Mouse (Mus musculus): ENCODE data around the gene Slc52a3. TPM values are rescaled to one million over a fixed set of nuclear protein-coding genes. Genes with fewer than 3 reads are reported as not detected.

Gene Slc52a3
- polyA plus RNA-seq, 1 experiment from 2014 or later, result 1.0 TPM

- no peaks in the 10 kb centered on the region for H3K36me3 ChIP-seq (ENCODE audit: control insufficient read depth, insufficient read depth, low read length)
- H3K27ac ChIP-seq (ENCODE audit: low read depth, low read length), result peak overlapping the region; percentile 85
- 2% methylated on average over 7 of the region's 7 CpGs for WGBS
- H3K4me3 ChIP-seq (ENCODE audit: low read depth, low read length), result no peak overlapping the region; the same call in 1 of the 2 replicates
- DNase-seq (ENCODE audit: low spot score) (no peak), ATAC-seq (replicated peaks; ENCODE audit: low FRiP score) (peak; percentile 60)
- H3K27me3 ChIP-seq (ENCODE audit: control insufficient read depth, insufficient read depth, low read length), result peaks cover 12% of the 10 kb centered on the region
- H3K9me3 ChIP-seq (ENCODE audit: control insufficient read depth, low read length), result no peaks in the 10 kb centered on the region
- peak overlapping the region; percentile 97 for H3K4me2 ChIP-seq (ENCODE audit: low read depth, low read length, severe bottlenecking)
- H3K4me1 ChIP-seq (replicated peaks; ENCODE audit: control insufficient read depth, insufficient read depth, low read length), result peaks cover 38% of the 10 kb centered on the region
- H3K9ac ChIP-seq (ENCODE audit: low read length), result peak overlapping the region; percentile 76
Measured at GRCm38 (mm10) chr2:152050316-152050715, 54.0 kb downstream of the Slc52a3 start.

DNA sequence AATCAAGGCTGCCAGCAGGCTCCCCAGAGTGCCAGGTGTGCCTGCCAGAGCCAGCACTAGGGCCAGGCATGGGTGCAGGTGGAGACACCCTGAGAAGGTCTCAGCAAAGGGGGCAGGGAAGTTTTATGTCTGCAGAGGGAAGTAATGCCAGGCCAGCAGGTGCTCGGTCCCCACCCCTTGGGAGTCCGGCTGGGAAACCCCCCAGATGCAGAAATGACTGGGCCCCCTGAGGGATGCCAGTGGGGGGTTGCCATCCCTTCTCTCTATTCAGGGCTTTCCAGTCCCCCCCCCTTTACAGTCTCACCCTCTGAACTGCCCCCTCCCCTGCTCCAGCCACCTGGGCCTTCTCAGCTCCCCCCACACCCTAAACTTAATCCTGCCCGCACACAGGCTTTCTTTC lies 55.7 kb downstream of the Slc52a3 start:
- H3K4me1 ChIP-seq (replicated peaks; ENCODE audit: control insufficient read depth, insufficient read depth, low read length), result peaks cover 45% of the 10 kb centered on the region
- ATAC-seq (replicated peaks; ENCODE audit: low FRiP score), result no peak
- WGBS, result 63% methylated on average over 3 of the region's 3 CpGs
- no peak overlapping the region for H3K4me2 ChIP-seq (ENCODE audit: low read depth, low read length, severe bottlenecking)
- no peaks in the 10 kb centered on the region for H3K36me3 ChIP-seq (ENCODE audit: control insufficient read depth, insufficient read depth, low read length)
- H3K9me3 ChIP-seq (ENCODE audit: control insufficient read depth, low read length), result no peaks in the 10 kb centered on the region
- H3K27me3 ChIP-seq (ENCODE audit: control insufficient read depth, insufficient read depth, low read length), result peaks cover 12% of the 10 kb centered on the region
- no peak overlapping the region for H3K4me3 ChIP-seq (ENCODE audit: low read depth, low read length)
- no peak for DNase-seq (ENCODE audit: low spot score)
- H3K27ac ChIP-seq (ENCODE audit: low read depth, low read length), result no peak overlapping the region
- H3K9ac ChIP-seq (ENCODE audit: low read length), result no peak overlapping the region

GRCm38 (mm10) chr2:152055406-152055805 lies 59.1 kb downstream of the Slc52a3 start:
- Histone ChIP-seq H3K4me3 (ENCODE audit: low read depth, low read length) (no peak overlapping the region), H3K9me3 (ENCODE audit: control insufficient read depth, low read length) (no peaks in the 10 kb centered on the region), H3K36me3 (ENCODE audit: control insufficient read depth, insufficient read depth, low read length) (no peaks in the 10 kb centered on the region), H3K9ac (ENCODE audit: low read length) (no peak overlapping the region), H3K27ac (ENCODE audit: low read depth, low read length) (no peak overlapping the region), H3K4me2 (ENCODE audit: low read depth, low read length, severe bottlenecking) (no peak overlapping the region), H3K27me3 (ENCODE audit: control insufficient read depth, insufficient read depth, low read length) (peaks cover 6% of the 10 kb centered on the region), H3K4me1 (replicated peaks; ENCODE audit: control insufficient read depth, insufficient read depth, low read length) (peaks cover 21% of the 10 kb centered on the region)
- ATAC-seq (replicated peaks; ENCODE audit: low FRiP score) (no peak), DNase-seq (ENCODE audit: low spot score) (no peak)
- 75% methylated on average over 1 of the region's 1 CpGs for WGBS

DNA sequence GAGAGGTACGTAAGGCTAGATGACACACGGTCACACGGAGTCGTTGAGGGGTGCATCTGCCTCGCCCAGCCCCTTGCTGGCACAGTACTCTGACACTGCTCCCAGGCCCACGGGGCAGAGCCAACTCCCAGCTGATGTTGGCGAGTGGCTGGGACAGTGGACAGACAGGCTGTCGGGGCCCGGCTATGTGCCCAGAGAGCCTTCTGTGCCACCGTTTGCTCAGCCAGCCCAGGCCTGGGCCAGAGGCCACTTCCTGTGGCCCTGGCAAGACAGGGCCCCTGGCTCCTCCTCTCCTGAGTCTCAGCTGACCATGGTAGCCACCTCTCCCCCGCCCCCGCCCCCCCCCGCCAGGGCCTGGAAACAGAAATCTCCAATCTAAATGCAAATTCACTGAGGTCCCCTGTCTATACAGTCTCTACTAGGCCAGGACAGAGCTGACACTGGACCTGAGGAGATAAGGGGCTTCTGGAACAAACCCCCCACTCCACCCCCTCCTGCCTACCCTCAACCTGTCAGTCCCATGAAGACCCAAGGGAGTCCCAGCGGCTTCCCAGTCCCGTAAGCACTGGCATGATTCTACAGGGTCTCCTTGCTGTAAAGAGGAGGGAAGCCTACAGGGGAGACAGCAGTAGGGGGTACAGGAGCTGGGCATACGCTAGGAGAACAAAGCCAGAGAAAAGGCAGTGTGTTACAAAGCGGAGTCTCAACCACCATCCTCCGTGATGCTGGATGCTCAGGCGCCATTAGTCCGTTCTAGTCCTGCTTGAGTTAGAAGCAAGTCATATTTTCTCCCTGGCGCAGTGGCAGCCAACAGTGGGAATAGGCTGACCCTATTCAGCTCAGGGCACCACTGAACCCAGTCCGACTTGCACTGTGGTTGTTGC lies 60.3 kb downstream of the Slc52a3 start:
- Histone ChIP-seq H3K9me3 (ENCODE audit: control insufficient read depth, low read length) (no peaks in the 10 kb centered on the region), H3K36me3 (ENCODE audit: control insufficient read depth, insufficient read depth, low read length) (no peaks in the 10 kb centered on the region), H3K4me1 (replicated peaks; ENCODE audit: control insufficient read depth, insufficient read depth, low read length) (peaks cover 17% of the 10 kb centered on the region), H3K4me3 (ENCODE audit: low read depth, low read length) (no peak overlapping the region), H3K4me2 (ENCODE audit: low read depth, low read length, severe bottlenecking) (no peak overlapping the region), H3K9ac (ENCODE audit: low read length) (no peak overlapping the region; the same call in 1 of the 2 replicates), H3K27ac (ENCODE audit: low read depth, low read length) (no peak overlapping the region), H3K27me3 (ENCODE audit: control insufficient read depth, insufficient read depth, low read length) (peaks cover 4% of the 10 kb centered on the region)
- DNase-seq (ENCODE audit: low spot score), result no peak
- 64% methylated on average over 22 of the region's 22 CpGs for WGBS
- ATAC-seq (replicated peaks; ENCODE audit: low FRiP score), result peak; percentile 48

- 74% methylated on average over 9 of the region's 9 CpGs for WGBS
- H3K27ac ChIP-seq (ENCODE audit: low read depth, low read length), result no peak overlapping the region
Measured at GRCm38 (mm10) chr2:152057252-152057563, 60.9 kb downstream of the Slc52a3 start.

More at GRCm38 (mm10) chr2:152057252-152057563, 60.9 kb downstream of the Slc52a3 start:
- no peak overlapping the region; the same call in 1 of the 2 replicates for H3K9ac ChIP-seq (ENCODE audit: low read length)
- no peak overlapping the region for H3K4me3 ChIP-seq (ENCODE audit: low read depth, low read length)
- H3K4me1 ChIP-seq (replicated peaks; ENCODE audit: control insufficient read depth, insufficient read depth, low read length), result peaks cover 15% of the 10 kb centered on the region
- peaks cover 2% of the 10 kb centered on the region for H3K27me3 ChIP-seq (ENCODE audit: control insufficient read depth, insufficient read depth, low read length)
- ATAC-seq (replicated peaks; ENCODE audit: low FRiP score) (no peak), DNase-seq (ENCODE audit: low spot score) (no peak)
- no peaks in the 10 kb centered on the region for H3K9me3 ChIP-seq (ENCODE audit: control insufficient read depth, low read length)
- no peaks in the 10 kb centered on the region for H3K36me3 ChIP-seq (ENCODE audit: control insufficient read depth, insufficient read depth, low read length)
- no peak overlapping the region for H3K4me2 ChIP-seq (ENCODE audit: low read depth, low read length, severe bottlenecking)

MicroRNAs encoded within 50 kb of the gene (microRNA counts, 519-probe panel; counts per million panel counts)
- 31.2 counts per million for microRNA mmu-miR-1953

Small RNA genes within 50 kb of the gene (microRNA-seq; reads per million reads assigned to microRNA genes)
- not detected for gene Mir1953 (ENCODE audit: insufficient number of aligned reads)

Other genes starting within 250 kb of the Slc52a3 start
- gene Rspo4, start 153.6 kb upstream of the Slc52a3 start, polyA plus RNA-seq (2014; fragmentation: Nextera tagmentation; extraction: Ambion mirVana), result 0.15 TPM in 2 replicates
- gene Angpt4, start 85.3 kb upstream of the Slc52a3 start, polyA plus RNA-seq (2014; fragmentation: Nextera tagmentation; extraction: Ambion mirVana), result not detected in 2 replicates
- gene Fam110a, start 16.3 kb upstream of the Slc52a3 start, polyA plus RNA-seq (2014; fragmentation: Nextera tagmentation; extraction: Ambion mirVana), result 85.6 and 88.1 TPM in 2 replicates
- gene Scrt2, start 85.0 kb downstream of the Slc52a3 start, polyA plus RNA-seq (2014; fragmentation: Nextera tagmentation; extraction: Ambion mirVana), result 10.0 and 11.3 TPM in 2 replicates
- 14.3 and 15.0 TPM in 2 replicates for gene Srxn1, start 109.0 kb downstream of the Slc52a3 start, polyA plus RNA-seq (2014; fragmentation: Nextera tagmentation; extraction: Ambion mirVana)
- gene Tcf15, start 147.1 kb downstream of the Slc52a3 start, polyA plus RNA-seq (2014; fragmentation: Nextera tagmentation; extraction: Ambion mirVana), result 3.4 and 3.5 TPM in 2 replicates
- 72.2 and 73.6 TPM in 2 replicates for gene Csnk2a1, start 230.3 kb downstream of the Slc52a3 start, polyA plus RNA-seq (2014; fragmentation: Nextera tagmentation; extraction: Ambion mirVana)